Mouse (Mus musculus): ENCODE data around the gene Gm14597.
"Not testable (repeated sequence)": the region's sequence is repeated elsewhere in the genome, so short reads cannot be mapped to it uniquely, and the experiment has no call there.

Gm14597 gene

GRCm38 (mm10) chrX:53608879-53609278, at the start of gene Gm14597:
Gm14597 (minus strand) TSS chrX:53608979.
- not testable (repeated sequence) for ATAC-seq (ENCODE audit: low TSS enrichment)

GRCm38 (mm10) chrX:53652917-53653316, 44.1 kb upstream of the Gm14597 start:
- not testable (repeated sequence) for ATAC-seq (ENCODE audit: low TSS enrichment)

GRCm38 (mm10) chrX:53645885-53646284, 37.1 kb upstream of the Gm14597 start:
- peak; percentile 54 for ATAC-seq (ENCODE audit: low TSS enrichment)

- ATAC-seq (ENCODE audit: low TSS enrichment): peak; percentile 94
These were observed 34.5 kb upstream of the Gm14597 start, which contains the start of gene Rtl8a for GRCm38 (mm10) chrX:53642980-53643961. Rtl8a (minus strand) TSS chrX:53643682.

GRCm38 (mm10) chrX:53642604-53642979, 33.8 kb upstream of the Gm14597 start:
- ATAC-seq (ENCODE audit: low TSS enrichment): not testable (repeated sequence)

GRCm38 (mm10) chrX:53638107-53638506, 29.3 kb upstream of the Gm14597 start:
- not testable (repeated sequence) for ATAC-seq (ENCODE audit: low TSS enrichment)

- not testable (repeated sequence) for ATAC-seq (ENCODE audit: low TSS enrichment)
These were observed 2.6 kb upstream of the Gm14597 start for GRCm38 (mm10) chrX:53611395-53611794.

GRCm38 (mm10) chrX:53610571-53610970, 1.8 kb upstream of the Gm14597 start:
- peak; percentile 39; the same call in 1 of the 2 replicates for ATAC-seq (ENCODE audit: low TSS enrichment)

- peak; percentile 40 for ATAC-seq (ENCODE audit: low TSS enrichment)
These were observed 511 bp downstream of the Gm14597 start for GRCm38 (mm10) chrX:53608122-53608813.

GRCm38 (mm10) chrX:53607242-53608121, 1.3 kb downstream of the Gm14597 start, which contains the start of gene Rtl8c:
Rtl8c (plus strand) TSS chrX:53608032.
- ATAC-seq (ENCODE audit: low TSS enrichment): peak; percentile 95

GRCm38 (mm10) chrX:53606176-53606575, 2.6 kb downstream of the Gm14597 start:
- ATAC-seq (ENCODE audit: low TSS enrichment): not testable (repeated sequence)

GRCm38 (mm10) chrX:53599993-53600392, 8.8 kb downstream of the Gm14597 start:
- ATAC-seq (ENCODE audit: low TSS enrichment): peak; percentile 67; the same call in 1 of the 2 replicates

GRCm38 (mm10) chrX:53583404-53583803, 25.4 kb downstream of the Gm14597 start:
- ATAC-seq (ENCODE audit: low TSS enrichment): not testable (repeated sequence)

- not testable (repeated sequence) for ATAC-seq (ENCODE audit: low TSS enrichment)
These were observed 27.4 kb downstream of the Gm14597 start for GRCm38 (mm10) chrX:53581407-53581806.

- no peak for ATAC-seq (ENCODE audit: low TSS enrichment)
These were observed 29.5 kb downstream of the Gm14597 start for GRCm38 (mm10) chrX:53579311-53579710.

Data from frontal cortex, adult (tissue).